Comparison of ENCODE assay signal across 14 mouse cellular contexts in the genomic region with DNA sequence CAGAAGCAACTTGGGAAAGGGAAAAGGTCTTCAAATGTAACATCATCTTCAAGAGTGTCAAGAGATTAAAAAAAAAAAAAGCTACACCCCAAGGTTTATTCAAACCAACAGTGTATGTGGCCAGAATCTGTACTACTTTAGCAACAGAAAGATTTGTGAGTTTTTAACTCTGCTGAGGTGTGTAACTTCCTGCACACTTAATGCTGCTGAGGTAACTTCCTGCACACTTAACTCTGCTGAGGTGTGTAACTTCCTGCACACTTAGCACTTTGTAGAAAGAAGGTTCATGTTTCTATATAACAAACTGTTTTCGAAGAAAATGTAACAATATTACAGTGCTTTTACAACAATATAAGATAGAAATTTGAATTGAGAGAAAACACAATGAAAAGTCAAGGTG.
"Had no signal": no experiment of that assay in that cellular context is flagged by ENCODE, and none has a peak within 500 bp of the region (broad histone marks: within the 10 kb centered on the region; RNA-seq: fewer than 3 reads in every experiment).

No protein-coding gene starts in this region.

- ATAC-seq: hindbrain, embryonic 16.5 days; intestine, embryonic 16.5 days had no signal

- DNase-seq: gastrocnemius, adult 2 months; gastrocnemius, postnatal 10 days; gastrocnemius, postnatal 25 days; heart, adult 18-20 months; heart, postnatal 4 days; kidney, adult 11 months; kidney, adult 2 months; kidney, postnatal 10 days; kidney, postnatal 25 days; kidney, postnatal 4 days; liver; liver, embryonic 13.5 days had no signal
